Mouse (Mus musculus) midbrain, postnatal 0 days (tissue): ENCODE measurements around the gene Pex26. TPM values are rescaled to one million over a fixed set of nuclear protein-coding genes. Genes with fewer than 3 reads are reported as not detected.

Source experiments
- ATAC-seq: fragments of 200-750 bp; cut with Nextera tagmentation; 2 replicates; pipeline ENCODE4 v1.8.0; 2017; ENCODE audit warnings: moderate number of reproducible peaks, mild to moderate bottlenecking, moderate TSS enrichment, moderate library complexity; ENCODE audit not compliant: low FRiP score
- DNase-seq: peaks from one replicate; pipeline ENCODE4 v3.0.0-alpha.2; 2015; ENCODE audit warnings: low spot score
- H3K27ac ChIP-seq: fragments of 300-500 bp; sonication (generic); 2 replicates; pipeline ENCODE4 v1.5.1; 2014; ENCODE audit warnings: low read depth, mild to moderate bottlenecking, low read length, mixed read lengths
- H3K27me3 ChIP-seq: fragments of 300-500 bp; sonication (generic); 2 replicates; pipeline ENCODE4 v1.6.1; 2014; ENCODE audit warnings: low read length, control low read depth, mixed read lengths; ENCODE audit not compliant: insufficient read depth
- H3K36me3 ChIP-seq: fragments of 300-500 bp; sonication (generic); 2 replicates; pipeline ENCODE4 v1.6.1; 2014; ENCODE audit warnings: low read length, control low read depth, mixed read lengths; ENCODE audit not compliant: insufficient read depth
- H3K4me1 ChIP-seq: fragments of 300-500 bp; sonication (generic); 2 replicates; pipeline ENCODE4 v1.6.1; 2014; ENCODE audit warnings: mild to moderate bottlenecking, control low read depth, antibody characterized with exemption, low read length, mixed read lengths; ENCODE audit not compliant: insufficient read depth
- H3K4me2 ChIP-seq: fragments of 300-500 bp; sonication (generic); 2 replicates; pipeline ENCODE4 v1.6.1; 2014; ENCODE audit warnings: low read depth, mild to moderate bottlenecking, low read length, mixed read lengths; ENCODE audit not compliant: poor library complexity, severe bottlenecking
- H3K4me3 ChIP-seq: fragments of 300-500 bp; sonication (generic); 2 replicates; pipeline ENCODE4 v1.5.1; 2014; ENCODE audit warnings: low read depth, mild to moderate bottlenecking, low read length, moderate library complexity
- H3K9ac ChIP-seq: fragments of 300-500 bp; sonication (generic); replicated peaks from 2 replicates; pipeline ENCODE4 v1.6.1; 2014; ENCODE audit warnings: mild to moderate bottlenecking, low read length, moderate library complexity, mixed read lengths; ENCODE audit not compliant: poor library complexity, severe bottlenecking
- H3K9me3 ChIP-seq: fragments of 300-500 bp; sonication (generic); 2 replicates; pipeline ENCODE4 v1.6.1; 2016; ENCODE audit warnings: low read length, control low read depth
- CTCF ChIP-seq: IDR thresholded peaks from 2 replicates; pipeline ENCODE4 v1.5.1; 2016; ENCODE audit warnings: antibody characterized with exemption, mild to moderate bottlenecking
- WGBS: fragments of 180-500 bp; shearing (Covaris S2); extraction: QIAGEN DNeasy Blood & Tissue Kit; methylation state at CpG from one replicate; pipeline ENCODE4 v1.1.7; 2014; 5-methylcytosine and 5-hydroxymethylcytosine counted together
- polyA plus RNA-seq: library from polyadenylated mRNA; unstranded; fragments of >200 nt; fragmentation: Nextera tagmentation; extraction: Ambion mirVana; gene quantifications from 2 replicates; pipeline ENCODE4 v1.2.1, GENCODE M21; 2015
- total RNA-seq: library from RNA; depleted of rRNA; stranded (reverse); fragments of >200 nt; gene quantifications from 2 replicates; pipeline ENCODE4 v1.2.3, GENCODE M21; 2014

Pex26 gene
- total and polyA plus RNA-seq, 2 experiments from 2014 or later: 12.7 to 32.6 TPM

- Histone ChIP-seq H3K27me3 (0 out of 2 replicates have a peak, but pooled peaks cover 5% of the 10 kb centered on the region), H3K4me3 (no peak overlapping the region), H3K4me2 (no peak overlapping the region), H3K9ac (no peak overlapping the region), H3K4me1 (no peaks in the 10 kb centered on the region; the same call in 1 of the 2 replicates), H3K36me3 (no peaks in the 10 kb centered on the region; the same call in 1 of the 2 replicates), H3K9me3 (no peaks in the 10 kb centered on the region), H3K27ac (no peak overlapping the region)
- WGBS: 77% methylated on average over 5 of the region's 5 CpGs
- TF ChIP-seq CTCF: no peak
- DNase-seq (no peak), ATAC-seq (no peak)
Measured at GRCm38 (mm10) chr6:121206481-121206880, 23.0 kb downstream of the Pex26 start.

GRCm38 (mm10) chr6:121209584-121209983 is 26.1 kb downstream of the Pex26 start:
- no peak for ATAC-seq
- TF ChIP-seq CTCF: no peak
- WGBS: 87% methylated on average over 2 of the region's 2 CpGs
- Histone ChIP-seq H3K27ac (no peak overlapping the region), H3K4me1 (no peaks in the 10 kb centered on the region; the same call in 1 of the 2 replicates), H3K9me3 (no peaks in the 10 kb centered on the region), H3K9ac (no peak overlapping the region), H3K36me3 (no peaks in the 10 kb centered on the region), H3K27me3 (peaks cover 6% of the 10 kb centered on the region; the same call in 1 of the 2 replicates), H3K4me2 (no peak overlapping the region), H3K4me3 (no peak overlapping the region)
- DNase-seq: no peak

GRCm38 (mm10) chr6:121210149-121210925 is 26.9 kb downstream of the Pex26 start, which contains the start of gene Tuba8:
TSS of gene Tuba8 (plus strand) at chr6:121210696.
- Histone ChIP-seq H3K27ac (no peak within 1 kb of the TSS), H3K4me1 (no peaks in the 10 kb centered on the region; the same call in 1 of the 2 replicates), H3K36me3 (no peaks in the 10 kb centered on the region), H3K9me3 (no peaks in the 10 kb centered on the region), H3K27me3 (peaks cover 6% of the 10 kb centered on the region; the same call in 1 of the 2 replicates), H3K9ac (peak within 1 kb of the TSS; percentile 62), H3K4me2 (peak within 1 kb of the TSS; percentile 99), H3K4me3 (peak within 1 kb of the TSS; percentile 56)
- WGBS: 3% methylated on average over 30 of the region's 30 CpGs
- peak; percentile 80 for ATAC-seq
- no peak for TF ChIP-seq CTCF
- peak; percentile 18 for DNase-seq

- Histone ChIP-seq H3K9me3 (no peaks in the 10 kb centered on the region), H3K27me3 (peaks cover 6% of the 10 kb centered on the region; the same call in 1 of the 2 replicates), H3K36me3 (no peaks in the 10 kb centered on the region), H3K27ac (no peak overlapping the region), H3K4me3 (peak overlapping the region; percentile 56), H3K9ac (peak overlapping the region; percentile 62), H3K4me2 (peak overlapping the region; percentile 99), H3K4me1 (no peaks in the 10 kb centered on the region; the same call in 1 of the 2 replicates)
- TF ChIP-seq CTCF: no peak
- peak; percentile 42 for ATAC-seq
- 3% methylated on average over 12 of the region's 12 CpGs for WGBS
- no peak for DNase-seq
Measured at GRCm38 (mm10) chr6:121210926-121211289, 27.4 kb downstream of the Pex26 start.

GRCm38 (mm10) chr6:121211743-121212142 is 28.3 kb downstream of the Pex26 start:
- DNase-seq: peak; percentile 17
- Histone ChIP-seq H3K36me3 (no peaks in the 10 kb centered on the region), H3K4me2 (peak overlapping the region; percentile 99; the same call in 1 of the 2 replicates), H3K27ac (no peak overlapping the region), H3K9ac (no peak overlapping the region), H3K4me3 (peak overlapping the region; percentile 56; the same call in 1 of the 2 replicates), H3K4me1 (no peaks in the 10 kb centered on the region; the same call in 1 of the 2 replicates), H3K27me3 (peaks cover 6% of the 10 kb centered on the region; the same call in 1 of the 2 replicates), H3K9me3 (no peaks in the 10 kb centered on the region)
- ATAC-seq: no peak
- TF ChIP-seq CTCF: no peak
- 18% methylated on average over 5 of the region's 5 CpGs for WGBS

GRCm38 (mm10) chr6:121212988-121213387 is 29.5 kb downstream of the Pex26 start:
- Histone ChIP-seq H3K4me2 (no peak overlapping the region), H3K27me3 (peaks cover 6% of the 10 kb centered on the region; the same call in 1 of the 2 replicates), H3K9ac (no peak overlapping the region), H3K9me3 (no peaks in the 10 kb centered on the region), H3K4me1 (no peaks in the 10 kb centered on the region; the same call in 1 of the 2 replicates), H3K27ac (no peak overlapping the region), H3K4me3 (no peak overlapping the region), H3K36me3 (no peaks in the 10 kb centered on the region)
- WGBS: 81% methylated on average over 4 of the region's 4 CpGs
- no peak for DNase-seq
- TF ChIP-seq CTCF: no peak
- no peak for ATAC-seq
